Mouse (Mus musculus) adrenal gland, postnatal 36 days (tissue): ENCODE measurements at regions not wholly inside any gene's neighbourhood (a gene's known extent, or its start where the extent isn't known, plus 50 kb on each side); places are given as distances from the start of the nearest gene placed in this dataset.
"Not testable (repeated sequence)": the region's sequence is repeated elsewhere in the genome, so short reads cannot be mapped to it uniquely, and the experiment has no call there.

Source experiments
- DNase-seq, 2 experiments: peaks; one replicate each; pipeline ENCODE4 v3.0.0; 2021; ENCODE audit warnings: mixed read lengths in 1 of 2

GRCm38 (mm10) chr1:193522007-193522406, 151.9 kb upstream of the Camk1g start:
- DNase-seq: no peak

GRCm38 (mm10) chr1:193518840-193519239, 148.7 kb upstream of the Camk1g start:
- no peak for DNase-seq

- DNase-seq: no peak
Measured at GRCm38 (mm10) chr1:193517968-193518367, 147.9 kb upstream of the Camk1g start.

GRCm38 (mm10) chr1:193517293-193517692, 147.2 kb upstream of the Camk1g start:
- DNase-seq: no peak

GRCm38 (mm10) chr1:193516395-193516794, 146.3 kb upstream of the Camk1g start:
- no peak for DNase-seq

- peak in 1 of 2 experiments; percentile 7 for DNase-seq
Measured at GRCm38 (mm10) chr1:193513929-193514710, 144.0 kb upstream of the Camk1g start.

GRCm38 (mm10) chr1:193510066-193510793, 140.1 kb upstream of the Camk1g start:
- no peak for DNase-seq

GRCm38 (mm10) chr1:193508271-193508670, 138.2 kb upstream of the Camk1g start:
- no peak for DNase-seq

- no peak for DNase-seq
Measured at GRCm38 (mm10) chr1:193506991-193507390, 136.9 kb upstream of the Camk1g start.

- no peak for DNase-seq
Measured at GRCm38 (mm10) chr1:193505381-193505780, 135.3 kb upstream of the Camk1g start.

GRCm38 (mm10) chr1:193504611-193505010, 134.5 kb upstream of the Camk1g start:
- DNase-seq: no peak

- peak; percentile 51 to 61 for DNase-seq
Measured at GRCm38 (mm10) chr1:193503624-193504325, 133.7 kb upstream of the Camk1g start.

- no peak for DNase-seq
Measured at GRCm38 (mm10) chr1:193496265-193497183, 126.4 kb upstream of the Camk1g start.

- no peak for DNase-seq
Measured at GRCm38 (mm10) chr1:193488039-193488438, 117.9 kb upstream of the Camk1g start.

GRCm38 (mm10) chr1:193486668-193487067, 116.6 kb upstream of the Camk1g start:
- DNase-seq: not testable (repeated sequence)

- DNase-seq: no peak
Measured at GRCm38 (mm10) chr1:193484977-193485376, 114.9 kb upstream of the Camk1g start.

- DNase-seq: no peak
Measured at GRCm38 (mm10) chr1:193477298-193477697, 107.2 kb upstream of the Camk1g start.

- DNase-seq: no peak
Measured at GRCm38 (mm10) chr1:193476805-193477204, 106.7 kb upstream of the Camk1g start.

- no peak for DNase-seq
Measured at GRCm38 (mm10) chr1:193466306-193466705, 96.2 kb upstream of the Camk1g start.

- no peak for DNase-seq
Measured at GRCm38 (mm10) chr1:193459735-193460134, 89.6 kb upstream of the Camk1g start.

- DNase-seq: no peak
Measured at GRCm38 (mm10) chr1:193457908-193458307, 87.8 kb upstream of the Camk1g start.

GRCm38 (mm10) chr1:193453654-193454053, 83.6 kb upstream of the Camk1g start:
- peak in 1 of 2 experiments; percentile 28 for DNase-seq
